Mouse (Mus musculus) bone marrow, adult 2 months (tissue): Measurements from ENCODE around the gene Cd37. TPM values are rescaled to one million over a fixed set of nuclear protein-coding genes. Genes with fewer than 3 reads are reported as not detected.

Experiments
- H3K27ac ChIP-seq: fragments of 200-500 bp; 2 replicates; pipeline ENCODE4 v1.5.1; 2012; ENCODE audit warnings: low read depth, mild to moderate bottlenecking, control low read depth, inconsistent platforms, low read length; ENCODE audit not compliant: control insufficient read depth, poor library complexity, insufficient read depth
- H3K4me1 ChIP-seq: fragments of 200-500 bp; 2 replicates; pipeline ENCODE4 v1.6.1; 2011; ENCODE audit warnings: low read length; ENCODE audit not compliant: control insufficient read depth, insufficient read depth
- H3K4me3 ChIP-seq: fragments of 200-500 bp; replicated peaks from 2 replicates; pipeline ENCODE3; 2011; ENCODE audit warnings: mild to moderate bottlenecking, low read depth, low read length, control low read depth; ENCODE audit not compliant: control insufficient read depth
- CTCF ChIP-seq: fragments of 200-500 bp; IDR thresholded peaks from 2 replicates; pipeline ENCODE4 v1.5.1; 2011; ENCODE audit warnings: low read length, control low read depth; ENCODE audit not compliant: control insufficient read depth, insufficient read depth
- POLR2A ChIP-seq: fragments of 200-500 bp; IDR thresholded peaks from 2 replicates; pipeline ENCODE4 v1.6.1; 2011; ENCODE audit warnings: low read depth, mild to moderate bottlenecking, control low read depth, low read length, borderline replicate concordance; ENCODE audit not compliant: control insufficient read depth
- WGBS: fragments of 180-500 bp; shearing (Covaris S2); methylation state at CpG from one replicate; pipeline ENCODE4 v1.1.7; 2018; 5-methylcytosine and 5-hydroxymethylcytosine counted together
- polyA plus RNA-seq: library from polyadenylated mRNA; stranded (reverse); fragments of >200 nt; gene quantifications from 2 replicates; pipeline ENCODE4 v1.2.4, GENCODE M21; 2011; ENCODE audit warnings: low replicate concordance; ENCODE audit not compliant: missing spikeins, insufficient read depth, insufficient read length

Gene Cd37
- 214 and 405 TPM in 2 replicates for polyA plus RNA-seq

- peaks cover 5% of the 10 kb centered on the region; the same call in 1 of the 2 replicates for H3K4me1 ChIP-seq
Measured at GRCm38 (mm10) chr7:45238723-45239496, at the start of gene Cd37. TSS of gene Cd37 (minus strand) at chr7:45239115.

GRCm38 (mm10) chr7:45286486-45286885 lies 47.6 kb upstream of the Cd37 start:
- Histone ChIP-seq H3K27ac (no peak overlapping the region), H3K4me1 (no peaks in the 10 kb centered on the region), H3K4me3 (no peak overlapping the region)
- 84% methylated on average over 13 of the region's 13 CpGs for WGBS
- TF ChIP-seq CTCF (no peak), POLR2A (no peak)

More at GRCm38 (mm10) chr7:45238723-45239496, at the start of gene Cd37:
- 3% methylated on average over 20 of the region's 20 CpGs for whole genome bisulfite sequencing
- peak; percentile 23; the same call in 1 of the 2 replicates for TF ChIP-seq POLR2A
- TF ChIP-seq CTCF = no peak
- Histone ChIP-seq H3K4me3 (peak within 1 kb of the TSS; percentile 82), H3K27ac (peak within 1 kb of the TSS; percentile 94)

- 6% methylated on average over 44 of the region's 44 CpGs for WGBS
- peak within 1 kb of the TSS; percentile 52 for H3K4me3 ChIP-seq
- peak within 1 kb of the TSS; percentile 47; the same call in 1 of the 2 replicates for H3K27ac ChIP-seq
- no peak for TF ChIP-seq POLR2A
- peak; percentile 84 for TF ChIP-seq CTCF
- H3K4me1 ChIP-seq = peaks cover 1% of the 10 kb centered on the region; the same call in 1 of the 2 replicates
Measured at GRCm38 (mm10) chr7:45277136-45277760, 38.3 kb upstream of the Cd37 start, which contains the start of gene Slc6a21. TSS of gene Slc6a21 (plus strand) at chr7:45277513.

GRCm38 (mm10) chr7:45273672-45274071 lies 34.8 kb upstream of the Cd37 start:
- TF ChIP-seq POLR2A (no peak), CTCF (no peak)
- WGBS = 77% methylated on average over 8 of the region's 8 CpGs
- H3K27ac ChIP-seq = no peak overlapping the region
- H3K4me3 ChIP-seq = no peak overlapping the region
- peaks cover 1% of the 10 kb centered on the region; the same call in 1 of the 2 replicates for H3K4me1 ChIP-seq

GRCm38 (mm10) chr7:45272786-45273412 lies 34.0 kb upstream of the Cd37 start:
- 65% methylated on average over 10 of the region's 10 CpGs for WGBS
- H3K4me1 ChIP-seq = peaks cover 1% of the 10 kb centered on the region; the same call in 1 of the 2 replicates

GRCm38 (mm10) chr7:45265518-45265917 lies 26.6 kb upstream of the Cd37 start:
- WGBS = 65% methylated on average over 1 of the region's 1 CpGs
- no peaks in the 10 kb centered on the region for H3K4me1 ChIP-seq
- H3K27ac ChIP-seq = no peak overlapping the region

More at GRCm38 (mm10) chr7:45272786-45273412, 34.0 kb upstream of the Cd37 start:
- TF ChIP-seq CTCF (no peak), POLR2A (no peak)
- H3K27ac ChIP-seq = no peak overlapping the region
- H3K4me3 ChIP-seq = no peak overlapping the region

GRCm38 (mm10) chr7:45264348-45264747 lies 25.4 kb upstream of the Cd37 start:
- no peak overlapping the region for H3K4me3 ChIP-seq
- 65% methylated on average over 3 of the region's 3 CpGs for WGBS
- TF ChIP-seq CTCF (no peak), POLR2A (no peak)
- no peak overlapping the region for H3K27ac ChIP-seq
- no peaks in the 10 kb centered on the region for H3K4me1 ChIP-seq

More at GRCm38 (mm10) chr7:45265518-45265917, 26.6 kb upstream of the Cd37 start:
- TF ChIP-seq CTCF (no peak), POLR2A (no peak)
- no peak overlapping the region for H3K4me3 ChIP-seq
